Mouse (Mus musculus): ENCODE results near the gene Vopp1. TPM values are rescaled to one million over a fixed set of nuclear protein-coding genes. Genes with fewer than 3 reads are reported as not detected.
A peak's percentile ranks its signal among the peaks of the same experiment; 100 is the strongest.
"Not testable (repeated sequence)": the region's sequence is repeated elsewhere in the genome, so short reads cannot be mapped to it uniquely, and the experiment has no call there.

Vopp1 gene
- 10 to 100 TPM; 59.6 to 78.1 (median 72.4) TPM for total RNA-seq (2022)

DNA sequence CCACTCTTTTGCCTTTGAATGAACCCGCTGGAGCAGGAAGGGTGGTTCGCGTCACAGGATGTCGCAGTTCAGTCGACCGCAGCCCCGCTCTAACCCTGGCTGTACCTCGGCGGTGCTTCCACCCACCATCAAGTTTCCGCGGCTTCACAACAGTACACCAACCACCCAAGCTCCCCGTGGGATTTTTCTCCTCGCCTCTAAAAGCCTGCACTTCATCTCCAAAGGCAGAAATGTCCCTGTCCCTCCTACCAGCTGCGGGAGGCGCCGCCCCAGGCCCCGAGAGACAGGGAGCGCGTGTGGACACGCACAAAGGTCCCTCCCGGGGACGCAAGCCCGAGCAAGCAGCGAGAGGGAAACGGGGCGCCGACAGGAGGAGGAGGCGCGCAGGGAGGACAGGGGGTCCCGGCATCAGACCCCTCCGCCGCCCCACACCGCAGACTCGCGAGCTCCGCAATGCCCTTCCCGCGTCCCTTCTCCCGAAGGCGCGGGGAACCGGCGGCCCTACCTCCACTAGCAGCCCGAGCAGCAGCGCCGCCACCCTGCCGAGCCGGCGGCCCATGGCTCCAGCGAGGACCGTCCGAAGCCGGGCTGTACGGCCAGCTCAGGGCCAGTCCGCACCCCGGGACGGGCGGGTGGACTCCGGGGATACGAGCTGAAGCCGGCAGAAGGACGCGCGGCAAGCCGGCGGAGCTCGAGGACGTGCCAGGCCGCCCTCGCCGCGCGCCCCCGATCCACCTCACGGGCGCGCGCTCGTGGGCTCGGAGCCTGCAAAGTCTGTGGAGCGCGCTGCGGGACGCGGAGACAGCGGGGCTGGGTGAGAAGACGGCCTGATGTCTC is at the start of gene Vopp1:
TSS of gene Vopp1 (minus strand) at position 738 of the 837 bp plus-strand sequence.
- peak; percentile 20 to 66 for DNase-seq (ENCODE audit: low spot score in 2 of 2)

DNA sequence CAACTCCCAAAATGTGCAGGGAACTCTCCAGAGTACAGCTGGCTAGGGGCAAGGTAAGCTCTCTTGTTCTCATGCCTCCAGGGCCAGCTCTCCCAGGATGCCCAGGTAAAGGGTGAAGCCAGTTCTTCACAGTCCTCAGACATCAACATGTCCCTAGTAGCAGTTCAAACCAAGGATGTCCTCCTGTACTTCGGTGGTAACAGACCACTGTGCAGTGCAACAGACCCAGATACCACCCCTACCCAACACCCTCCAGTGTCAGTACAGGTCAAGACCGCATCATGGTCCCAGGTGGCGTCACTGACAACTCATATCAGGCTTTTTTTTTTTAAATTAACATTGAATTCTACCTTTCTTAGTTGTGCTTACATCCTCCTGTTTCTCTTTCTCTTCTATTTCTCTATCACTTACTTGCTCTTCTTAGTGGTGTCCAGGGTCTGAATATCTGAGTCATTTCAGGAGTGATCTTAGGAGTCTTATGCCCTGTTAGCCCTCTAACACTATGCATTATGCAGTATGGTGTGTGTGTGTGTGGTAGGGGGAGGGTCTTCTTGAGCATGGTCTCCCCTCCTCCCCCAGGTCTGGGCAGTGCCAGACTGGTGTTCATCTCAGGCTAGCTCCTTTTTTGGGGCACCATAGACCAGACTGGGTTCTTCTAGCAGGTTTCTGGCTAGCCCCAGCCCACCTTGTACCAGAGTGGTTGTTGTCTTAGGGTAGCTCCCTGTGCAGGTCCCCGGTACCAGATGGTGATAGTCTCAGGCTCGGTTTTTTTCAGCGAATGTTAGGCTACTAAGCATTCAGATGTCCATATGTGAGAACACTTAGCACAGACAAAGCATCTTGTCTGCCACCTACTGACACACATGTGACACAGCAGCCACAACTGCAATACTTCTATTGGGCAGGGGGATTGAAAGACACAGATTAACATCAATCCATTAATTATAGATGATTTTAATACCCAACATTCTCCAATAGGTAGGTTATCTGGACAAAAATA is 34.4 kb upstream of the Vopp1 start:
- peak; percentile 13 to 15 for DNase-seq (ENCODE audit: low spot score in 2 of 2)

DNA sequence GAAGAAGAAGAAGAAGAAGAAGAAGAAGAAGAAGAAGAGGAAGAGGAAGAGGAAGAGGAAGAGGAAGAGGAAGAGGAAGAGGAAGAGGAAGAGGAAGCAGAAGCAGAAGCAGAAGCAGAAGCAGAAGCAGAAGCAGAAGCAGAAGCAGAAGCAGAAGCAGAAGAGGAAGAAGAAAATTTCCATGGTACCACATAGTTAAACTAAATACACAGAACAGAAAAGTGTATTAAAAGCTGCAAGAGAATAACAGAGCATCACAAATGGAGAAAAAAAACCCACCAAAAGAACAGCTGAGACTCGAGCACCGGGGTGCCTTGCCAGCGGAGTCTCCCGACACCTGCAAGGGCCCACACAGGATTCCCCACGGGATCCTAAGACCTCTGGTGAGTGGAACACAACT is 26.2 kb upstream of the Vopp1 start:
- not testable (repeated sequence) for DNase-seq (ENCODE audit: low spot score in 2 of 2)

DNA sequence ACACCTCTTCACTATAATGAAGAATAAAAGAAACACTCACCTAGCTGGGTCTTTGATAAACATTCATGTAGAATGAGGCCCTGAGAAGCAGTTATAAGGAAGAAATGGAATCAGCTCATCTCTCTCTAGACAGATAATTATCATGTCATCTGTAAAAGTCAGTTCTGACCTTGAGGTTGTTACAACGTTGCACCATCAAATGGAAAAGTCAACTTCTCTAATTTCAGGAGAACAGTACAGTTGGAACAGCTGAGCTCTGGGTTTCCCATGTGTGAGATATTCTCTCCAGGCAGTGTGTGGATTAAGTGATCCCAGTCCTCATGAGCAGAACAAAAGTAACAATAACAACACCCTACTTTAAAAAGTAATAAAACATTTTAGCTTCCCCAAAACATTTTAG is 25.3 kb upstream of the Vopp1 start, which contains the start of gene Vmn1r21:
TSS of gene Vmn1r21 (minus strand) at position 58 of the 400 bp plus-strand sequence.
- DNase-seq (ENCODE audit: low spot score in 2 of 2): no peak

DNA sequence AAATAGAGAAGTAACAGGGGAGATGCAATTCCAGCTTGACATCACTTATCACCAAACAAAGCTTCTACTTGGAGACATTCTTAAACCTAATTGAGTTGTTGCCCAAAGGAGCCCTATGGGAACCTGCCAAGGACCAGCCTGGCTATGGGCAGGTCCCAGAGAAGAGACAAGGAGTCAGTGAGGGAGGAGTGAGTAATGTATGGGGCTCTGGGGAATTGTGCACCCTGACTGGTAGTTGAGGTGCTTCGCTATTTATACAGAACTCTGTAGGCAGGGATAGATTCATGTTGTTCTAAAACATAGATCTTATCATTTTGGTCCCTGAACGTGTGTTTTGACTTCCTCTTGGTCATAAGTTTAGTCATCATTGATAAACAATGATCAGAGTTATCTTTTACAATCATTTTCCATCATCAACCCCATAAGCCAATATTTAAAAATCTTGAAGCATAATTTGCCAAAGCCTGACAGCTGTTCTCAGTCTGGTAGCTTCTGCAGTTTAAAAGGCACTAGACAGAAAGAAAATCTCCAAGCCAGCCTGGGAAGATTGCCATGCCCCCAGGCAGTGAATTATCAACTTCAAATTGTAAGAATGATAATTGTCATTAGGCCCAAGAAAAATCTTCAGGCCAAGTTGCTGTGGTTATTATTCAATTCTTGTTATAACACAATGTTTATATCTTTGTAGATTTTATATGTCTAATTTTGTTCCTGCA is 14.9 kb upstream of the Vopp1 start:
- peak in 1 of 2 experiments; percentile 37 for DNase-seq (ENCODE audit: low spot score in 2 of 2)

DNA sequence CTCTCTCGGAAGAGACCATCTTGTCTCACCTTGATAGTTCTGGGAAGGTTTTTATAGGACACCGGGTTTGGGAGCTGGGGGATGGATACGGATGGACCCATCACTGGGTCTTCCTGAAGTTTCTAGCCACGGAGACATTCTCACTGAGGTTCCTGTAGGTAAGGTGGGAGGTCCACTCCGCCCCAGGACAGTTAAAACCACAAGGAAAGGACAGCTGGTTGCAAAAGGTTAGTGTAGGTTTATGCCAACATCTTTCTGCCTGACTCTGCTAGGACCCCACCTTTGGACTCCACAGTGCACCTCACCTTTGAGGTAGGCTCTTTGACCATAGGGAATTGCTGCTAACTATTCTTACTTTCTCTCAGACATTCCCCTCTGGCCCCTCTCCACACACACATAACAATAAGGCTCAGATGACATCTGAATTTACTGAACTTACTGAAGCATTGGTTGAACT is 328 bp upstream of the Vopp1 start:
- DNase-seq (ENCODE audit: low spot score in 2 of 2): no peak

DNA sequence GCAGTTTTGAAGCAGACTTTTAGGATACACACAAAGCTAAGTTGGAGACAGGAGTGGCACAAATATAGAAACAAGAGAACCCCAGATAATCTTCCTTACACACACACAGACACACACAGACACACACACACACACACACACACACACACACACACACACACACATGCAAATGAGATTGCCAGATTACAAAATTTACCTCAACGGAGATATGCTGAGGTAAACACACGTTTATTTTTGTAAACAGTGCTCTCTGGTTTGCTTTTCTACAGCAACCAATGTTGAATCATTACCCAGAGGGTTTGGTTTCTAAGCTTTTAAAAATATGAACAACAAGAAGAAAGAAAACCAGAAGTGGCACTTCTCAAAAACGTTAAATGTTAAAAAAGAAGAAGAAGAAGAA is 1.5 kb downstream of the Vopp1 start:
- DNase-seq (ENCODE audit: low spot score in 2 of 2): no peak

DNA sequence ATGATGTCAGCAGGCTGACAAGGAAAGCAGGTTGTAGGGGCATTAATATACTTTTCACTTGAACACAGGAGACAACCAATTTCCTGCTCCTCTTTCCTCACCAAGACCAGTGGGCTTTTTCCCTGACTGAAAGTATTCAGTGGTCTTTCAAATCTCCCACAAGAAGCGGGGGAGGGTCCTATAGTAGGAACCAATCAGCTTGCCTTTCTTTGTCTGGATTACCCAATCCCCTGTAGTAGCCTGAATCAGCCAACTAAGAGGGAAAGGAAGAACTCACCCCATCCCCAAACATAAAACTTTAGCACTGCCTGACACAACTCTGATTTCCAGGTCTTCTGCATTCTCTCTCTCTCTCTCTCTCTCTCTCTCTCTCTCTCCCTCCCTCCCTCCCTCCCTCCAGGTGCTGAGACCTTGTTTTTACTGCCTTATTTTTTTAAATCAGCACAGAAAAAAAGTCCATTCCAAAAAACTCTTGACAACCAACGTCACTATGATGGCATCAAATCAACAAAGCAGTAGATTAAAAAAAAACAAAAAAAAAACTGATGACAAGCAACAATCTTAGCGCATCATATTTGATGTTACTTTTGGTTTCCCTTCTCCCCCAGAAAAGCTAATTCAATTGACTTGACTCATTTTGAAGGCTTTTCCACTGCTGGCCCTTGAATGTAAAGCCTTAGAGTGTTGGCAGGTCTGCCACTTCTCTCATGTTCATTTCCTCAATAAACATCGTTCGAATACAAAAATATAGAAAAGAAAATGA is 2.1 kb downstream of the Vopp1 start:
- no peak for DNase-seq (ENCODE audit: low spot score in 2 of 2)

DNA sequence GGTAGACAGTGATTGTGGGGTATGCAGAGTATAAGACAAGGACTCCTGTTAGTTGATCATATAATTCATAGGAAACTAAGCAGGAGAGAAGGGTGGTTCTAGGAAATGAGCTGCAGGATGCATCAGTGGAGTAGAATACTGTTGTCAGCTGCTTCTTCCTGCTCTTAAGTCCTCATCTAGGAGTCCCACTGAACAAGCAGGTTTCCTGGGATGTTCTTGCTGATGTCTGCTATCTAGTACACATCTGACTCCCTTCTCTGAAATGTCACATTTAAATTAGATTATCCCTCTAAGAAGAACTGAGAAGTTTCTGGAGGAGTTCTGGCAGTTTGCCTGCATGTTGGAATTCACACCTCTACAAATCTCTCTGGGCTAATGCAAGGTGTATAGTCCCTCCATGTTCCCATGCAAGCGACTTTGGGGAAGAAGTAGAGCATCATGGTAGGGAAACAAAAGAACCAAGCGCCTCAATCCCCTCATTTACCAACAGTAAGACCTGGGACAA is 10.5 kb downstream of the Vopp1 start:
- no peak for DNase-seq (ENCODE audit: low spot score in 2 of 2)

DNA sequence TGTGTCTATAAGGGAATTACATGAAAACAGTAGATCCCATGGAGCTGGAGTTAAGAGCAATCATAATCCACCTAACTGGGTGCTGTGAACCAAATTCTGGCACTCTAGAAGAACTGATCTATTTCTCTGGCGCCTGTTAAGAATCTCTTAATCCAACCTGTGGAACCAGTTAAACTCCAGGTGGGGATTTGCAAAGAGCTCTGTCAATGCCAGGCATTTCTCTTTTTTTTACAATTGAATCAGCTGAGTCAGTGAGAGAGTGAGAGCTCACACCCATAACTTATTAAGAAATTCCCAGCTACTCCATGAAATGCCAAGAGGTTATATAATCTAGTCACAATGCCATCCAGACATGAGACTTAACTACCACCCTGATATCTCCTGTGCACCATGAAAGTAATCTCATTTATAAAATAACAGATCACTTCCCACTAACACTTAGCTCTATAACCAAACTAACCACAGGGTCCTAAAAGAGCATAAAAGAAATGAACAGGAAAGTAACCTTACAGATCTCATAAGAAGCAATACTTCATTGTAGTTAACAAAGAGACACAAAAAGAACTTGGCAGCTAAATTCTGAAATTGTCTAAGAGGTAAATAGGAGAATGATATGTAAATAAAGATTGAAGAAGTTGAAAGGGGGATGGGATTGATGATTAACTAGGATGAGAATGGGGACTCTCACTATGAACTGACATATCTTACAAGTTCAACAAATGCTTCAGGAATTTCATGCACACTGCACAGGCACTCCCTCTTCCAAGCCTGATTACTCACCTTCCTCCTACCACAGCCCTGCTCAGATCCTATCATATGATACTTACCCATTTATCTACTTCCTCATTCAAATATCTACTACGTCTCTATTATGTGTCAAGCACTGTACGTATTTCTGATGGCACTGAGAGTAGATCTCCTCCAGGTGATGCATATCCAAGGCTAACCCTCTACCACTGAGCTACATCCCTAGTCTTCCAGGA is 12.9 kb downstream of the Vopp1 start:
- DNase-seq (ENCODE audit: low spot score in 2 of 2): no peak

DNA sequence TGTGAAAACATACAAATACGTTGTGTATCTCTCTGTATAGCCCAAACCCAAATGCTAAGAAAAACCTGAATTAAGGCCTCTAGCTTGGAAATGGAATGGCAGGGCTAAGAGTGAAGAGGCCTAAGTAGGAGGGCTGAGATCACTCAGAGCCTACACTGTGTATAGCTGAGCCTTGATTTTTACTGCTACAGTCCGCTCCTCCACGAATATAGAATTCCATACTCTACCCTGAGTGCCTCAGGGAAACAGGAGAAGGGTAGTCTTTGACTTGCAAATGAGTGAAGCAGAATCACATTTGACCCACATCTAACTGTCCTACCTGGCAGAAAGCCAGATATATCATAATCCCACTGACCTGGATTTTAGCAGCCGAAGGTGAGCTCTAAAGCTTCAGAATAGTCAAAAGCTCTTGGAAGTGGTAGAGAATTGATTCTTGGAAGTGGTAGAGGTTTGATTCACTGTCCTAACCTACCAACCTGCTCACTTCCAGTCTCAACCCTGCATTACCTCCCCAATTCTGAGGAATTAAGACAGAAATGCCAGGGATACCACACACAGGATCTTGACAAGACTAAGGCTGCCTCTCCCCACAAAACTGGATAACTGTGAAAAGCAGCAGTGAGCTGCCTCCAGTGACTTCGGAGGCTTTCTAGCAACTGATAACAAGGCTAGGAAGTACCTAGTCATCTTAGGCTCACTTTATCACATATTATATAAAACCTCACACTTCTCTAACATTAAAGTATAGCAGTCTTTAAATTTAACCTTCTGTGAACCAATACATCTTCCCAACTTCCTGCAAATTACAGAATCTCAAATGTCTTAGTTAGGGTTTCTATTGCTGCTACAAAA is 19.5 kb downstream of the Vopp1 start:
- no peak for DNase-seq (ENCODE audit: low spot score in 2 of 2)

DNA sequence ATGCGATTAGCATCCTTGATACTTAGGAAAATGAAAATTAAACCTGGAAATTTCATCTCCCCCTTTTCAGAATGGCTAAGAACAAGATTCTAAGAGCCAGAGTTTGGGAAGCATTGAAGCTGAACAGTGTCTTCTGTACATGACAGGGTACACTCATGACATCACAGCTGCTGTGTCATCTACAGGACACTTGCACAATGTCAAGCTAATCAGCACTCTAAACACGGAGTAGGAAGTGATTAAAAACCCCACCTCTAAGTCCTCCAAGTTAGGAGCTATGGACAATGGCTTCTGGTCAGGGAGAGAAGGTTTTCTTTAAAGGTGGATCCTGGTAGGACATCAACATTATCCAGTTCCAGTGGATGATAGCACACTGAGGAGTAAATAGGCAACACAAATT is 21.8 kb downstream of the Vopp1 start:
- no peak for DNase-seq (ENCODE audit: low spot score in 2 of 2)

DNA sequence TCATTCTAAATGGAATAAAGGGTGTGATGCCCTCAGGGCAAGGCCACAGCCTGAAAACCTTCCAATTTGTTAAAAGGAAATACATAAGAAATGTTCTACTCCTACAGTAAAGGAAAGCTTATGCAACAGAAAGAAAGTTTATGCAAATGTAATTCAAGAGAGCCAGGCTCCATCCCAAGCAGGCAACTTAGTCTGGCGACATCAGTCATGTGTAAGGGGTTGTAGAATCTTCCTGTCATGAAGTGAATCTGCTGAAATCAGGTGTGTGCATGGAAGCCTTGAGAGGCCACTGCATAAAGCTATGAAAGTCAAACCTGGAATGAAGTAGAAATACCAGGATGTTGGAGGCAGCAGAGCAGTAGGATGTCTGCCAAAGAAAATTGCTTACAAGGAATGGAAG is 26.0 kb downstream of the Vopp1 start:
- DNase-seq (ENCODE audit: low spot score in 2 of 2): no peak

DNA sequence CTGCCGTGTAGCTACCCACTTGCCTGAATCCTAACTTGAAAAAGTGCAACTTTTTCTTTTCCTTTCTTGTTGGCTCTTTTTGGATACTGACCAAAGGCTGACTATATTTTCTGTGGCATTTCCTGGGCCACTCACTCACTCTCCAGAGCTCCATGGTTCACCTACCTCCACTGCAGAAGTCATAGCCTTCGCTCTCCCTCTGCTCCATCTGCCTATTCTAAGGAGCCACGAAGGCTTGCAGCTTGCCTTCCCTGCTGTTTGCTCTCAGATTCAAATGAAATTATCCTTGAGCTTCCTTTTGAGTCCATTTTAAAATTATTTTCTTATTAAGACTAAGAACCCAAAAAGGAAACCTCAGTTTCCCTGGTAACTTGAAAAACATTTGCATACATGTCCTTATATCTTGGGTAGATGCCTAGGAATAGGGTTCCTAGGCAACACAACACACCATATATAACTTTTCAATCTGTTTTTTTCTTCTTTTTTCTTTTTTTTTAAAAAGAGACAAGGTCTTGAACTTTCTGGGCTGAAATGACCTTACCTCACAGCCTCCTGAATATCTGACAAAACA is 28.0 kb downstream of the Vopp1 start:
- no peak for DNase-seq (ENCODE audit: low spot score in 2 of 2)

DNA sequence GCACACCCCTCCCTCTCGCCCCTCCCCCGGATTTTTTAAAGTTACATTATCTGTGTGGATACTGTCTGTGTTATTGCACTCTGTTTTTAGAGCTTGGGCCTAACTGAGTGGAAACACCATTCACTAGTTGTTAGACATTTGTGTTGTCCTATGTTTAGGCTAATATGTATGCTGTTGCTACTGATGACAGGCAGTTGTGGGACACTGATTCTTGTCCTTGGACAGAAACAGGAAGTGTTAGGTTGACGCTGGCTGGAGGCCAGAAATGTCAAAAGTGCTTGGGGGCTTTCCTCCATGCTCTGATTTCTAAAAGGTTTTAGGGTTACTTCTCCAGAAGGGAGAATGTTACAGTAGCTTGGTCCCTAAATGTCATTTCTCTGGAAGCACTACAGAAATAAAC is 29.1 kb downstream of the Vopp1 start:
- no peak for DNase-seq (ENCODE audit: low spot score in 2 of 2)

DNA sequence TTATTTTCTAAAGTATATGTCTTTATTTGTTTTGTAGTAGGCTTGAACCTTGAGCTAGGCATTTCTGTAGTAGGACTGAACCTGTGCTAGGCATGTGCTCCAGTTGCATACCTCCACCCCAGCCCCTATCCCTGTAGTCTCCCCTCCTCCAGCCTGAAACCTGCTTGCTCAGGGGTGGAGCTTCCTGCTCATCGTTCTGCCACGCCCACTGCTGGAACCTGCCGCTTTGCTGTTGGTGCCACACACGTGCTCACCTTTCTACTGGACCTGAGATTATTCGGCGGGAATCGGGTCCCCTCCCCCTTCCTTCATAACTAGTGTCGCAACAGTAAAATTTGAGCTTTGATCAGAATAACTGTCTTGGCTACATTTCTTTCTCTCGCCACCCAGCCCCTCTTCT is 32.1 kb downstream of the Vopp1 start:
- not testable (repeated sequence) for DNase-seq (ENCODE audit: low spot score in 2 of 2)

DNA sequence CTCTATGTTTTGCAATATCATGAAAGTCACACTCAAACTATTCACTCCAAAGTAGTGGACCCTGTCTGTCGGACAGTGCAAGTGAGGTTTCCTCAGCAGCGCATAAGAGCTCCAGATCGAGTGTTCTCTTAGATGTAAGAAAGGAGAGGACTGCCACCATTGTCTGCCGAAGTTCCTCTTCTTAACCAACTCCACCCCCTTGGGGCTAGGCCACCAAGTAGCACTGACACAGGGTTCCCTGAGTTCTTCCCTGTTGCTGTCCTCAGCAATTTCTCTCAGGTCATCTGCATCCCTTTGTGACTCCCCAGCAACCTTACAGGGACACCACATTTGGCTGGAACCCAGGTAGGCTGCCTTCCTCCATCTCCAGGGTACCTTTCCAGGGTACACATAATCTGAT is 34.4 kb downstream of the Vopp1 start:
- DNase-seq (ENCODE audit: low spot score in 2 of 2): no peak

DNA sequence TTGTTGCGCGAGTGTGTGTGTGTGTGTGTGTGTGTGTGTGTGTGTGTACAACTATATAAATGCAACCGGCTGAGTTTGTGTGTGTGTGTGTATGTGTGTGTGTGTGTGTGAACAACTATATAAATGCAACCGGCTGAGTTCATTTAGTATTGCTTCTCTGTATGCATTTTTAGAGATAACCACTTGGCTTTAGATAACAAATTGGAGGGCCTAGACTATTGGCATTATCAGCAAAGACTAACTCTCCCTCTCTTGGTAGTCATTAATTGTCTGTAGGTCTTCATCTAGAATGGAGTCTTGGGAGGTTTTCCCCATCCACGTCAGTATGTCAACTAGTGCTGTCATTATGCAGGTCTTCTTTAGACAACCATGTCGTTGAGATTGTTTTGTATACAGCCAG is 37.6 kb downstream of the Vopp1 start:
- DNase-seq (ENCODE audit: low spot score in 2 of 2): no peak

All from layer of hippocampus, adult 8-10 months (tissue).